Mouse (Mus musculus) cerebellum, postnatal 25 days (tissue): ENCODE measurements at regions not wholly inside any gene's neighbourhood (a gene's known extent, or its start where the extent isn't known, plus 50 kb on each side); places are given as distances from the start of the nearest gene placed in this dataset.
A peak's percentile ranks its signal among the peaks of the same experiment; 100 is the strongest.
"Not testable (repeated sequence)": the region's sequence is repeated elsewhere in the genome, so short reads cannot be mapped to it uniquely, and the experiment has no call there.

Experiments
- DNase-seq, 2 experiments: peaks; one replicate each; pipeline ENCODE4 v3.0.0; 2021; ENCODE audit warnings: mixed read lengths in 2 of 2

GRCm38 (mm10) chr4:67141896-67142295 lies 314.5 kb downstream of the Tlr4 start:
- no peak for DNase-seq

GRCm38 (mm10) chr4:67148521-67148920 lies 321.1 kb downstream of the Tlr4 start:
- peak; percentile 53 to 55 for DNase-seq

- peak; percentile 26 to 44 for DNase-seq
Measured at GRCm38 (mm10) chr4:67162673-67163072, 335.3 kb downstream of the Tlr4 start.

- no peak for DNase-seq
Measured at GRCm38 (mm10) chr4:67167720-67168119, 340.3 kb downstream of the Tlr4 start.

GRCm38 (mm10) chr4:67187725-67188510 lies 360.5 kb downstream of the Tlr4 start:
- no peak for DNase-seq

- no peak for DNase-seq
Measured at GRCm38 (mm10) chr4:67190536-67190935, 363.2 kb downstream of the Tlr4 start.

- DNase-seq, result no peak
Measured at GRCm38 (mm10) chr4:67194425-67194824, 367.0 kb downstream of the Tlr4 start.

GRCm38 (mm10) chr4:67196907-67197306 lies 369.5 kb downstream of the Tlr4 start:
- no peak for DNase-seq

GRCm38 (mm10) chr4:67208406-67208805 lies 381.0 kb downstream of the Tlr4 start:
- peak; percentile 49 to 59 for DNase-seq

- no peak for DNase-seq
Measured at GRCm38 (mm10) chr4:67213363-67213762, 386.0 kb downstream of the Tlr4 start.

- DNase-seq, result no peak
Measured at GRCm38 (mm10) chr4:67224533-67224932, 397.1 kb downstream of the Tlr4 start.

- no peak for DNase-seq
Measured at GRCm38 (mm10) chr4:67229214-67229613, 401.8 kb downstream of the Tlr4 start.

GRCm38 (mm10) chr4:67273553-67273952 lies 446.2 kb downstream of the Tlr4 start:
- no peak for DNase-seq

GRCm38 (mm10) chr4:67301020-67301419 lies 473.6 kb downstream of the Tlr4 start:
- DNase-seq, result no peak

GRCm38 (mm10) chr4:67301740-67302139 lies 474.4 kb downstream of the Tlr4 start:
- no peak for DNase-seq

- not testable (repeated sequence) for DNase-seq
Measured at GRCm38 (mm10) chr4:67320098-67320497, 492.7 kb downstream of the Tlr4 start.
